Mouse (Mus musculus) kidney, adult 9 months (tissue): ENCODE measurements around the gene Gm7579.
"Not testable (repeated sequence)": the region's sequence is repeated elsewhere in the genome, so short reads cannot be mapped to it uniquely, and the experiment has no call there.

Source experiments
- DNase-seq: peaks from one replicate; pipeline ENCODE4 v3.0.0; 2022

The Gm7579 gene

DNA sequence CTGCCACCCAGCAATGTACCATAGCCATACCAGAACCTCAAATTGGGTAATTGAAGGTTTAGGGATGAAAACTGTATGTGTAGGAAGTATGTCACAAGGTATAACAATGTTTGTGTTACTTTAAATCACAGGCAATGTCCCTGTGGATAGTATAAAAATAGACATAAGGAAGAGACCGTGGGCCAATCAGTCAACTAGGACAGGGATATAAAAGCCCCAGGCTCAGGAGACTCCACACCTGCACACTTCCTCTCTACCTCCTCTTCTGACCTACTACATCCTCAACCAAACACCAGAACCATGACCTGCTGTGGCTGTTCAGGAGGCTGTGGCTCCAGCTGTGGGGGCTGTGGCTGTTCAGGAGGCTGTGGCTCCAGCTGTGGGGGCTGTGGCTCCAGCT lies at the start of gene Gm7579:
Gene Gm7579, plus strand, starts transcription at position 301 of the 400 bp plus-strand sequence.
- no peak for DNase-seq

DNA sequence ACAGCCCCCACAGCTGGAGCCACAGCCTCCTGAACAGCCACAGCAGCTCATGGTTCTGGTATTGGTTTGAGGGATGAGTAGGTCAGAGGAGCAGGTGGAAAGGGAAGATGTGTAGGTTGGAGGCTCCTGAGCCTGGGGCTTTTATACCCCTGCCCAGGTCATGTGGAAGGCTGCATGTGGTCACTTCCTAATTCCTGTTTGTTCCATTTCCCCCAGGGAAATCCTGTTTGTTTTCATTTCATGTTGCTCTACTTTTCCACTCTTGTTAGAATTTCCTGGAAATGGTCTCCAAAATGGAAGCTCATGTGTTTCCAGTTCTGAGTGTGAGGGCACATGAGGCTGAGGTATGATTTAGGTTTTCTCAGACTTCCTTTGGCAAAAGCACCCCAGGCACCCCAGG lies 46.0 kb upstream of the Gm7579 start, which contains the start of gene Gm4553:
Gene Gm4553, minus strand, starts transcription at position 101 of the 400 bp plus-strand sequence.
- not testable (repeated sequence) for DNase-seq

DNA sequence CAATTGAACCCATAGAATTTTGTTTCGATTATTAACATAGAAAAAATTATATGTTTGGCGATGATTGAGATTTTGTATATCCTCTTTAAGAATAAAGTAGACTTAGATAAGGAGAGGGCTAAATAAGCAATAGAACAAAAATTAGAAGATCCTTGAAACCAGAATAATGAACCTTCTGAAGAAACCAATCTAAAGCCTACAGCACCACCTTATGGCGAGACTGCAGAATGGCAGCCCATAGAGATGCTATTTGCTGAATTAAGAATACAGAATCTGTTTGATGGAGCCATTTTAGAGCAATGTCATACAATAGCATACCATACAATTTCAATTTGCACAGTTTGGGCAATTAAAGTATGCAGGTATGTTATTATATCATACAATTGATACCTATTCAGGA lies 41.8 kb upstream of the Gm7579 start:
- DNase-seq, result peak; percentile 16

DNA sequence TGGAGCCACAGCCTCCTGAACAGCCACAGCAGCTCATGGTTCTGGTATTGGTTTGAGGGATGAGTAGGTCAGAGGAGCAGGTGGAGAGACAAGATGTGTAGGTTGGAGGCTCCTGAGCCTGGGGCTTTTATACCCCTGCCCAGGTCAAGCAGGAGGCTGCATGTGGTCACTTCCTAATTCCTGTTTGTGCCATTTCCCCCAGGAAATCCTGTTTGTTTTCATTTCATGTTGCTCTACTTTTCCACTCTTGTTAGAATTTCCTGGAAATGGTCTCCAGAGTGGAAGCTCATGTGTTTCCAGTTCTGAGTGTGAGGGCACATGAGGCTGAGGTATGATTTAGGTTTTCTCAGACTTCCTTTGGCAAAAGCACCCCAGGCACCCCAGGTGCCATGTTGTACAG lies 35.8 kb upstream of the Gm7579 start, which contains the start of gene Krtap5-2:
Gene Krtap5-2, minus strand, starts transcription at position 101 of the 400 bp plus-strand sequence.
- DNase-seq, result not testable (repeated sequence)

DNA sequence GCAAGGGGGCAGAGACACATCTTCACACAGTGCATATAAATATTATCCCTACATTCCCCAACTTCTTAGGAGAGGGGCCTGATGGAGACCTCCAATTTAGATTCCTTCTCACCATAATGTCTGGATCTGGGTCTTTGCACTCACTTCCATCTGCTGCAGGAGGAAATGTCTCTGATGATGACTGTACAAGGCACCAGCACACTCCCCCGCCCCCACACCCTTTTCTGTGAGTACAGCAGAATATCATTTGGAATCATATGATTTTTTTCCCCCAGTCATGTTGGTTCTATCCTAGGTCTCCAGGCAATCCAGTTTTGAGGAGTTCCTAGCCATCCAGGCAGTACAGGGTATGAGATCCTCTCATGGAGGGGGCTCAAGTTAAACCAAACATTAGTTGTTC lies 33.0 kb upstream of the Gm7579 start:
- DNase-seq, result no peak

DNA sequence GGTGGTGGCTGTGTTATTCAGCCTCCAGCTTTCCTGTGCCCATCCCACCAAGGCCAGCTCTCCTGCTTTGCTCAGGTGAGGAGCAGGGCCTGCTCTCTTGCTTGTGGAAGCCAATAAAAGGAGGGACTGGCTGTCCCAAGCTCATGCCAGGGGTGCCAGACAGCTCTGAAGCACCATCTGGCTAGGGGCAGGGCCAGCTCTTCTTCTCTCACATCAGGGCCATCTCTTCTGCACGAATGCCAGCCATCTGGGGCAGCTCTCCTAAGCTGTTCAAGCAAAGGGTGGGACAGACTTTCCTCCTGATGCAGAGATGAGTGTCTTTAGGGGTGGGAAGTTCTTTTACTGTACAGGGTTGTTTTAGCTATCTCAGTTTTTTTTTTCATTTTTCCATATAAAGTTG lies 30.6 kb upstream of the Gm7579 start:
- DNase-seq, result no peak

DNA sequence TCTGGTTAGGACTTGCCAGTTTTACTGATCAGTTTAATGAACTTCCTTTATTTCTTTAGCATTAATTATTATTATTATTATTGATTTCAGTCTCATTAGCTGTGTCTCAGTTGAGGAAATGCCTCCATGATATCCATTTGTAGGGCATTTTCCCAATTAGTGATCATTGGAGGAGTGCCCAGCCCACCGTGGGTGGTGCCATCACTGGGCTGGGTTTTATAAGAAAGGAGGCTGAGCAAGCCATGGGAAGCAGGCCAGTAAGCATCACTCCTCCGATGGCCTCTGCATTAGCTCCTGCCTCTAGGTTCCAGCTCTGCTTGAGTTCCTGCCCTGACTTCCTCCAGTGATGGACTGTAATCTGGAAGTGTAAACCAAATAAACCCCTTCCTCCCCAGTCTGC lies 23.5 kb upstream of the Gm7579 start:
- DNase-seq, result no peak

DNA sequence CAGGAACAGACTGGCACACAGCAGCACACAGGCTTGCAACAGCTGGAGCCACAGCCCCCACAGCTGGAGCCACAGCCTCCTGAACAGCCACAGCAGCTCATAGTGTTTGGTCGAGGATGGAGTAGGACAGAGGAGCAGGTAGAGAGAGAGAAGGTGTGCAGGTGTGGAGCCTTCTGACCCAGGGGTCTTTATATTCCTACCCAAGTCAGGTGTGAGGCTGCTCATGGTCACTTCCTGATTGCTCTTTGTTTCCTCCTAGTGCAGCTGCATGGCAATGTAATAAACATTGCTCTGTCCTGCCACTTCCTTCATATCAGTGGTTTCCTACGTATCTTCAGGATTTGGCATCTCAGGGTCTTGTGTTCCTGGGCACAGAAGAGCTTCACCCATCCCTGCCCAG lies 21.4 kb upstream of the Gm7579 start, which contains the start of gene Gm10153:
Gene Gm10153, minus strand, starts transcription at position 101 of the 400 bp plus-strand sequence.
- no peak for DNase-seq

DNA sequence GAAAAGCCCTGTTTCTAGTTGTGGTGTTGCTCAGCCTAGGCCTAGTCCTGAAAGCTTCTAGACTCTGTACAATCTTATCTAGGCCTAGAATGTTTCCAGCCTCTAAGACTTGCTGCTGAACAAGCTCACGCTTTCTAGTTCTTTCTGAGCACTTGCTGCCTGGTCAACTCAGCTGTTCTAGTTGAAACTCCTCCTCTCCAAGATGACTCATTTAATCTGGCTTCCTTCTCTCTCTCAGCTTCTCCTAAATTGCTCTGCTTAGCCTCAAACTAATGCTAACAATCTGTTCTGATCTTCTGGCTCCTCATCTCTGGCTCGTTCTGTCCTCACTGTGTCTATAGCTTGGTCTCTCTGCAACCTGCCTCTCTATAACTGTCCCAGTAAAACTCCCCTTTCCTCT lies 12.9 kb upstream of the Gm7579 start:
- DNase-seq, result no peak

DNA sequence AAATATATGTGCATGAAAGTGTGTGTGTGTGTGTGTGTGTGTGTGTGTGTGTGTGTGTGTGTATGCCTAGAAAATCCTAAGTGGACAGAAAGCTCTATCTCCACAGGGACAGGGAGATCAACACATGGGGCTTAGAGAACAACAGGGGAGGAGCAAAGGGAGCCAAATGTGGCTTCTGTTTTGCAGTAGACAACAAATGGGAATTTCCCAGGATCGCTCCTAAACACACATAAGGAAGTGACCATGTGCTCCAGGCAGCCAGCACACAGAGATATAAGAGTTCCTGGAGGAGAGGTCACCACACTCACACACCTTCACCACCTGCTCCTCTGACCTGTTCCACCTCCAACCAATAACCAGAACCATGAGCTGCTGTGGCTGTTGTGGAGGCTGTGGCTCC lies 10.6 kb upstream of the Gm7579 start, which contains the start of gene Krtap5-3:
Gene Krtap5-3, plus strand, starts transcription at position 301 of the 400 bp plus-strand sequence.
- DNase-seq, result no peak

DNA sequence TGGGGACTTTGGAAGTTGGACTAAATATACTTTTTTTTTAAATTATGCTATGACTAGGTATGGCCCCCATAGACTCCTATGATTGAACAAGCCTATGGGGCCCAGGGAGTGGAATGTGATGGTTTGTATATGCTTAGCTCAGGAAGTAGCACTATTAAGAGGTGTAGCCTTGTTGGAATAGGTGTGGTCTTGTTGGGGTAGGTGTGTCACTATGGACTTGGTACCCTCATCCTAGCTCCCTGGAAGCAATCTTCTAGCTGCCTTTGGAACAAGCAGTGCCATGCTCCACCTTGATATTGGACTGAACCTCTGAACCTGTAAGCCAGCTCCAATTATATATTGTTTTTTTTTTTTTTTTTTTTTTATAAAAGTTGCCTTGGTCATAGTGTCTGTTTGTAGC lies 6.2 kb upstream of the Gm7579 start:
- DNase-seq, result no peak

DNA sequence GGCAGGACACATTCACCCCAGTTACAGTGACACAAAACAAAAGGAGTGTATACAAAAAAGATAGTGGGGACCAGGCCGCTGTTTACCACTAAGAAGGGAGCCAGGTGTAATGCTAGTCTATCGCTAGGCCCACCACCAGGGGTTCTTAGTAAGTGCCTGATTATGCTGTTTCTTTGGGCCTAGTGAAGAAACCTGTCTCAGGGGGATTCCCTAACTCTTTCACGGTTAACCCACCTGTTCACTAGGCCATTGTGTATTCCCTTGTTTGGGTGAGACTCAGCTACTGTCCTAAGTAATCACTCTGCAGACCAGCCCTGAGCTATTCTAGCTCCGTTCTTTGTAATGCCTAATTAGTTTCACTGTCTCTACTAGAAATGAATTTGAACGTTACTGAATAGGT lies 4.8 kb upstream of the Gm7579 start:
- not testable (repeated sequence) for DNase-seq

DNA sequence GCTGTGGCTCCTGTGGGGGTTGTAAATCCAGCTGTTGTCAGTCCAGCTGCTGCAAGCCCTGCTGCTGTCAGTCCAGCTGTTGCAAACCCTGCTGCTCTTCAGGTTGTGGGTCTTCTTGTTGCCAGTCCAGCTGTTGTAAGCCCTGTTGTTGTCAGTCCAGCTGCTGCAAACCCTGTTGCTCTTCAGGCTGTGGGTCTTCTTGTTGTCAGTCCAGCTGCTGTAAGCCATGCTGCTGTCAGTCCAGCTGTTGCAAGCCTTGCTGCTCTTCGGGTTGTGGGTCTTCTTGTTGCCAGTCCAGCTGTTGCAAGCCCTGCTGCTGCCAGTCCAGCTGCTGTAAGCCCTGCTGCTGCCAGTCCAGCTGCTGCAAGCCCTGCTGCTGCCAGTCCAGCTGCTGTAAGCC lies 477 bp downstream of the Gm7579 start:
- not testable (repeated sequence) for DNase-seq

DNA sequence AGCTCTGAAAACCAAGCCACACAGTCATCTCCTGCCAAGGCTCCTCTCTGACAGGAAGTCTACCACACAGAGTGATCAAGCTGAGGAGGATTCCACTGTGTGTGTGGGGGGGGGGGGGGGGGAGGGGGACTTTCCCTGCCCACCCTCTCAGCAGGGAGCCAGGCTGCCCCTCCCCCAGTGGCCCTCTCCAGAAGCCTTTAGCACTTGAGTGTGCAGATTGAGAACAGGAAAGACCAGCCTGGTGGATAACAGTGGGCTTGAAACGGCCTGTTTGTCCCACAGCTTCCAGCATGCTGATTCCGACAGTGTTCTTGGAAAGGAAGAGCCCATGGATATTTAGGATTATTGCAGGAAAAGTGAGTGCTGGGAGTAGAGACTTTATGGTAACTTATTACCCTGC lies 12.9 kb downstream of the Gm7579 start:
- DNase-seq, result no peak

DNA sequence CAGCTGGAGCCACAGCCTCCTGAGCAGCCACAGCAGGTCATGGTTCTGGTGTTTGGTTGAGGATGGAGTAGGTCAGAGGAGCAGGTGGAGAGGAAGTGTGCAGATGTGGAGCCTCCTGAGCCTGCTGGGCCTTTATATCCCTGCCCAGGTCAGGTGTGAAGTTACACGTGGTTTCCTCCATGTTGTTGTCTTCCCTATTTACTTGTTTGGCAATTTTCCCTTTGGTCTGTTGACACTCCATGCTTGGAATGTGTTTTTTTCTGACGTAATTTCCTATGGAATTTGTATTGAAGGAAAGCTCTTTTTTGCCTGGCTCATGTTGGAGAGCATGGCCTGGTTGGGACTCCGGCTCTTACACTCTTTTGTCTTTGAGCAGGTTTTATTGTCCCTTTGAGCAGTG lies 18.2 kb downstream of the Gm7579 start, which contains the start of gene Krtap5-5:
Gene Krtap5-5, minus strand, starts transcription at position 101 of the 400 bp plus-strand sequence.
- peak; percentile 4 for DNase-seq

DNA sequence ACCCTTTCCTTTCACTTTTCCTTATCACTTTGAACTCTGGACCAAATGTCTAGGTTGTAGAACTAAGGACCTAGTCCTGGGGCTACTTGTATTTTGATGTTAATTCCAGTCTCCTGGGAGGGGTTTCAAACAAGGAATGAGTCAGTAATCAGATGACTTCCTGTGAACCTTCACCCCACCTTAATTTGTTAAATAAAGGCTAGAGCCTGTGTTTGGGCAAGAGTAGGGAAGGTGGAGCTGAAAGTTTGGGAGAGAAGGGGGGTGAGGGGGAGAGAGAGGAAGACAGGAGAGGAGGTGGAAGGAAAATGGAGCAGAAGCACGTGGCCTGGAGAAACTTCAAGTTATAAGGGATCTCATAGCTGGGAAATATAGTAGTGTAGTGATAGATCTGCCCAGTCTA lies 19.9 kb downstream of the Gm7579 start:
- no peak for DNase-seq

DNA sequence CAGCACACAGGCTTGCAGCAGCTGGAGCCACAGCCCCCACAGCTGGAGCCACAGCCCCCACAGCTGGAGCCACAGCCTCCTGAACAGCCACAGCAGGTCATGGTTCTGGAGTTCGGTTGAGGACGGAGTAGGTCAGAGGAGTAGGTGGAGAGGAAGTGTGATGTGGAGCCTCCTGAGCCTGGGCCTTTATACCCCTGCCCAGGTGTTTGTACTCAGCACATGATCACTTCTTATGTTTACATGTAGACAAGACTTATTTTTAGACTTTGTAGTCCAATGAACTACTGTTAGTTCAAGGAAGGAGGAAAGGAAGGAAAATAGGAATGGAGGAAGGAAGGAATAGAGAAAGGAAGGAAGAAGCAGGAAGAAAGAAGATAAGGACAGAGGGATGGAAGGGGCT lies 29.3 kb downstream of the Gm7579 start, which contains the start of gene Gm40460:
Gene Gm40460, minus strand, starts transcription at position 101 of the 400 bp plus-strand sequence.
- no peak for DNase-seq

DNA sequence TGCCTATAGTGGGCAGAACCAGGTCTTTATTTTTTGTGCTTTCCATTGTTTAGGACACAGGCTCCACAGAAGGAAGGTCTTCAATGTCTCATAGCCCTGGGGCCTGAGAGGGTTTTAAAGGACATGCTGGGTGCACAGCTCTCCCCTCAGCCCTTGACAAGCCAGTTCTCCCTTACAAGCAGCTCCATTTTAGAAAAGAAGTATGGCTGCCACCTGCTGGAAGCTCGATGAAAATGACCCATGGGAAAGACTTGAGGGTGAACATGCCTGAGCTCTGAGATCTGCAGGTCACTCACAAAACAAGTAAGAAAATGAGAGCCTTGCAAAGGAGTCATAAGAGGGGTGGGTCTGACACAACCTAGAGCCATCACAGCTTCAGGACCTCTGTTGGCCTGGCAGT lies 38.2 kb downstream of the Gm7579 start:
- peak; percentile 22 for DNase-seq

DNA sequence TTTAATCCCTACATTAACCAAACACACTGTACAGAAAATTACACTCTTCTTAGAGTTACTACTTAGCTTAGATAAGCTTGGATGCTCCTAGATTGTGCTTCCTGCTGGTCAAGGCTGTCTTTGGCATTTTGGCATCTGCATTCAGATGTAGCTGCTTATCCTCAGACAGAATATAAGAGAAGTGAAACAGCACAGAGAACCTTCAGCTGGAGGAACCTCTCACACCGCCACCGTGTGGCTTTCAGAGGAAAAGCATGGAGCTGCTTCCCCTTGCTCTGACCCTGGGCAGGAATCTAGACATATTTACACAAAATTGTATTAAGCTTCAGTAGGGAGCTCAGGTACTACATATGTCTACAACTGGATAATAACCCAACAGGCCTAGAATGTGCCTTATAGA lies 43.9 kb downstream of the Gm7579 start:
- peak; percentile 16 for DNase-seq

DNA sequence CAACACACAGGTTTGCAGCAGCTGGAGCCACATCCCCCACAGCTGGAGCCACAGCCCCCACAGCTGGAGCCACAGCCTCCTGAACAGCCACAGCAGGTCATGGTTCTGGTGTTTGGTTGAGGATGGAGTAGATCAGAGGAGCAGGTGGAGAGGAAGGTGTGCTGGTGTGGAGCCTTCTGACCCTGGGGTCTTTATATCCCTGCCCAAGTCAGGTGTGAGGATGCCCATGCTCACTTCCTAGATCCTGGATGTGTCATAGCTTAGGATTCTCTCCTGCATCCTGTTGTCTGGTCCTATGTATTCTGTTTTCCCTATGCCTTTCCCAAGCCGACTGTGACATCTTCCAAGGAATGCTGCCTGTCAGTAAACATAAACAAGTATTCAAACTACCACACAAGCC lies 46.6 kb downstream of the Gm7579 start, which contains the start of gene Gm2431:
Gene Gm2431, minus strand, starts transcription at position 101 of the 400 bp plus-strand sequence.
- not testable (repeated sequence) for DNase-seq
